ENCODE assay signal across 16 mouse cellular contexts in the genomic region with DNA sequence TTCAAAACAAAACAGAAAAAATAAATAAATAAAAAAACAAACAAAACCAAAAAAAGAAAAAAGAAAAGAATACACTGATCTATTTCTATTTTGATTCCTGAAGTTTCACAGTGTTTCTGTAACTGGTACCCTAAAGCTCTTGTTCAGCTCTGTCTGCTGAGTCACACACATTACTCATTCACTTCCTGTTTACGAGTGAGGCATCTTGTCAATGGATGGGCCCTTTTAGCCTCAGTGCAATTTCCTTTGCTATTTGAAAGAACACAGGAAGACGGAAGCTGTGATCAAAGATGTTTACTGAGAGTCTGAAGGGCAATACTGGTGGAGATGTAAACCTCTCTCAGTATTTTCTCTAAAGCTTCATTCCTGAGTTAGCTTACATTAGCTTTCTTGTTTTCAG. TPM values are rescaled to one million over a fixed set of nuclear protein-coding genes. Genes with fewer than 3 reads are reported as not detected.
DNase-seq lines count a peak whose midpoint lies in the region; ATAC-seq and TF ChIP-seq lines count a peak whose summit lies in the region.
"Had no signal": no experiment of that assay in that cellular context is flagged by ENCODE, and none has a peak within 500 bp of the region (broad histone marks: within the 10 kb centered on the region; RNA-seq: fewer than 3 reads in every experiment).

No protein-coding gene starts in this region.

- no peaks in the 10 kb centered on the region for H3K36me3 ChIP-seq in lung, postnatal 0 days (ENCODE audit: insufficient read depth, low read length)
- no peaks in the 10 kb centered on the region for H3K36me3 ChIP-seq in forebrain, embryonic 14.5 days (ENCODE audit: control insufficient read depth, insufficient read depth, low read length)
- H3K36me3 ChIP-seq: forebrain, embryonic 10.5 days; liver, embryonic 13.5 days; midbrain, embryonic 13.5 days had no signal

- peak; percentile 82 for ATAC-seq in lung, postnatal 0 days
- no peak for ATAC-seq in forebrain, embryonic 14.5 days
- ATAC-seq: midbrain, embryonic 13.5 days had no signal

- H3K9ac ChIP-seq in lung, postnatal 0 days (replicated peaks; ENCODE audit: low read depth) = no peak overlapping the region
- H3K9ac ChIP-seq in forebrain, embryonic 14.5 days (ENCODE audit: low read length) = no peak overlapping the region
- H3K9ac ChIP-seq: liver, embryonic 13.5 days; midbrain, embryonic 13.5 days had no signal

- peak; percentile 4 for DNase-seq in embryo, embryonic 10.5 days (ENCODE audit: low spot score)
- no peak for DNase-seq in embryo, embryonic 11 days
- peak; percentile 76 for DNase-seq in 3T3-L1 (ENCODE audit: low read depth, low spot score)
- DNase-seq in NIH3T3 (ENCODE audit: low read depth) = peak; percentile 33
- peak; percentile 64 for DNase-seq in lung, postnatal 0 days (ENCODE audit: low spot score)
- no peak for DNase-seq in cerebellum, adult 11-12 months
- DNase-seq in forebrain, embryonic 14.5 days (ENCODE audit: low spot score) = no peak
- DNase-seq in B cell, adult 2 months = no peak
- DNase-seq: adrenal gland, postnatal 25 days; cerebellum, postnatal 25 days; heart, postnatal 36 days; liver, embryonic 13.5 days; thymus, postnatal 36 days had no signal

- H3K27ac ChIP-seq in lung, postnatal 0 days (ENCODE audit: low read length) = no peak overlapping the region
- no peak overlapping the region for H3K27ac ChIP-seq in forebrain, embryonic 14.5 days (ENCODE audit: low read depth, low read length)
- H3K27ac ChIP-seq: forebrain, embryonic 10.5 days; left cerebral cortex, adult 2 months; liver, embryonic 13.5 days; midbrain, embryonic 13.5 days had no signal

- H3K4me3 ChIP-seq in lung, postnatal 0 days (ENCODE audit: low read depth, low read length) = no peak overlapping the region
- H3K4me3 ChIP-seq in forebrain, embryonic 14.5 days (ENCODE audit: low read depth, low read length) = no peak overlapping the region
- H3K4me3 ChIP-seq: forebrain, embryonic 10.5 days; left cerebral cortex, adult 2 months; liver, embryonic 13.5 days; midbrain, embryonic 13.5 days had no signal

- no peak overlapping the region for H3K4me2 ChIP-seq in lung, postnatal 0 days (replicated peaks; ENCODE audit: low read depth, low read length)
- H3K4me2 ChIP-seq in forebrain, embryonic 14.5 days (ENCODE audit: low read length) = no peak overlapping the region
- H3K4me2 ChIP-seq: liver, embryonic 13.5 days; midbrain, embryonic 13.5 days had no signal

- WGBS in lung, postnatal 0 days = 26% methylated on average over 2 of the region's 2 CpGs
- 82% methylated on average over 2 of the region's 2 CpGs for WGBS in forebrain, embryonic 14.5 days

- peak; percentile 93 for TF ChIP-seq EP300 in lung, postnatal 0 days (IDR thresholded peaks at IDR 0.05)

- H3K9me3 ChIP-seq in lung, postnatal 0 days (ENCODE audit: low read length) = peaks cover 2% of the 10 kb centered on the region; the same call in 1 of the 2 replicates
- no peaks in the 10 kb centered on the region for H3K9me3 ChIP-seq in forebrain, embryonic 14.5 days (replicated peaks; ENCODE audit: control insufficient read depth, low read length)
- H3K9me3 ChIP-seq: forebrain, embryonic 10.5 days; liver, embryonic 13.5 days; midbrain, embryonic 13.5 days had no signal

- TF ChIP-seq CTCF in lung, postnatal 0 days (IDR thresholded peaks at IDR 0.05) = no peak

- no peaks in the 10 kb centered on the region for H3K27me3 ChIP-seq in lung, postnatal 0 days (replicated peaks; ENCODE audit: insufficient read depth, low read length)
- H3K27me3 ChIP-seq in forebrain, embryonic 14.5 days (replicated peaks; ENCODE audit: control insufficient read depth, insufficient read depth, low read length) = no peaks in the 10 kb centered on the region
- H3K27me3 ChIP-seq: liver, embryonic 13.5 days; midbrain, embryonic 13.5 days had no signal

- no peaks in the 10 kb centered on the region for H3K4me1 ChIP-seq in lung, postnatal 0 days (ENCODE audit: insufficient read depth, low read depth, low read length)
- H3K4me1 ChIP-seq in forebrain, embryonic 14.5 days (ENCODE audit: control insufficient read depth, insufficient read depth, low read length) = no peaks in the 10 kb centered on the region
- H3K4me1 ChIP-seq: forebrain, embryonic 10.5 days; liver, embryonic 13.5 days; midbrain, embryonic 13.5 days had no signal

RNA-seq across cellular contexts. Expression of a gene that starts 34.1 kb away (rescaled TPM):
- 104 and 105 TPM in 2 replicates for polyA plus RNA-seq in lung, postnatal 0 days (2015; fragmentation: Nextera tagmentation; extraction: Ambion mirVana)
- polyA plus RNA-seq in forebrain, embryonic 14.5 days (2014; fragmentation: Nextera tagmentation; extraction: Ambion mirVana) = 659 and 705 TPM in 2 replicates

Comparison
In these comparisons a context has a peak if more than half of its experiments do, and no peak if none do; other contexts are left out.
1. DNase-seq: peak in embryo, embryonic 10.5 days (single experiment), 3T3-L1 (single experiment), NIH3T3 (single experiment) and lung, postnatal 0 days (single experiment); none in embryo, embryonic 11 days (single experiment), cerebellum, adult 11-12 months (single experiment), forebrain, embryonic 14.5 days (single experiment) and B cell, adult 2 months (0 of 2).